Mouse (Mus musculus): ENCODE results near the gene Apba3.
"Not testable (repeated sequence)": the region's sequence is repeated elsewhere in the genome, so short reads cannot be mapped to it uniquely, and the experiment has no call there.

The Apba3 gene

DNA sequence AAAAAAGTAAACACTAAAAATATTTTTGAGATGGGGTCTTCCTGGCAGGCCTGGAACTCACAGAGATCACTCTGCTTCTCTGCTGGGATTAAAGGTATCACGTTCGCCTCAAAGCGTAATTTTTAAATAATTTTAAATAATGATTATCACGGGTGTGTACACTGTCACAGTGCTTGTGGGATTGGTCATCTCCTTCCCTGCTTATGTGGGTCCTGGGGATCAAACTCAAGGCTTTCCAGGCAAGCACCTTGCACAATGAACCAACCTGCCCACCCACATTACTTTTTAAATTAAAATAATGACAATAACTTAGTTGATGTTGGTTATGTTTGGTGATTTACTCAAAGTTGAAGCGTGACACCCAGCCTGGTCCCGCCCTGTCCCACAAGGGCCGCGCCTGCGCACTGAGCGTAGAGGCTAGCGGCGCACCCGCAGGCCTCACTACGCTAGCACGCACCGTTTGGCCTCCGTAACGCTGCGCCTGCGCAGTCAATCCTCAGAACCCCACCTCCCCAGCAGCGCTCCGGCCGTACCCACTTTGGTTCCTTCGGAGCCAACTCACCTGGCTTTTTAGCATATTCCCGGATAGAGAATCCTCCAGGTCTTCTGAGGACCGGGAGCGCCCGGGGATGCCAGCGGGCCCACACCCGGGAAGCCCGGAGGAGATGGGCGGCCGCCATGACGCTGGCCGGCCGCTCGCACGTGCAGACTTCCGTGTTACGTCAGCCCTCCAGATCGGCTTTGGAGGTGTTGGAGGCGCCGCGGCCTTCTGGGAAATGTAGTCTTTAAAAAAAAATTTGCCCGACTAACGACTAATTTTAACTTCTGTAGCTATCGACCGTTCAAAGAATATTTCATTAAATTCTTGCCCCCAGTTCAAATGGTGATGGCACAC is at the start of gene Apba3, which contains the start of gene Mrpl54:
Gene Apba3, plus strand, starts transcription at position 750 of the 895 bp plus-strand sequence.
Gene Mrpl54, minus strand, starts transcription at position 724 of the 895 bp plus-strand sequence.
- DNase-seq (ENCODE audit: low read depth), result peak; percentile 99

GRCm38 (mm10) chr10:81217267-81217666 is 49.5 kb upstream of the Apba3 start:
- peak; percentile 71 for DNase-seq (ENCODE audit: low read depth)

GRCm38 (mm10) chr10:81217964-81218363 is 48.8 kb upstream of the Apba3 start:
- DNase-seq (ENCODE audit: low read depth), result peak; percentile 71

DNA sequence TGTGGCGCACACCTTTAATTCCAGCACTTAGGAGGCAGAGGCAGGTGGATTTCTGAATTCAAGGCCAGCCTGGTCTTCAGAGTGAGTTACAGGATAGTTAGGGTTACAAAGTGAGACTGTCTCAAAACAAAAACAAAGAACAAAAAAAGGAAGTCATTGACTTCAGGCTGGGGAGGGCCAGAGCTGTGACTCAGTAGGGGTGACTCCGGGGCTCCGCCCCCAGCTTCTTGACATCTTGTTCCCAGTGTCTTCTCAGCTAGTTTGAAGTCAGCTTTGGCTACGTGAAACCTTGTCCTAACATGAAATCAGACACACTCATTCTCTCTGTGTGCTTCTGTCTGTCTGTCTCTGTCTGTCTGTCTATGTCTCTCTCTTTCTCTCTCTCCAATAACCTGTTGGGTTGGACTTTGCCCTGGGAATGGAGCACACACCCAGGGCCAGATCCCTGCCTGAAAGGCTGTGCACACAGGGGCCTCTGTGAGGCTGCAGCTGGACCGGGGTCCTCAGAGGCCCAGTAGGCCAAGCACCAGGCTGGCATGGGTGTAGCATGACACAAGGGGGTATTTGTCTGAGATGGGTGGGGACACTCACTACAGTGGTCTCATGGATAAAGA is 45.3 kb upstream of the Apba3 start:
- no peak for DNase-seq (ENCODE audit: low read depth)

GRCm38 (mm10) chr10:81223731-81224130 is 43.0 kb upstream of the Apba3 start:
- DNase-seq (ENCODE audit: low read depth), result not testable (repeated sequence)

DNA sequence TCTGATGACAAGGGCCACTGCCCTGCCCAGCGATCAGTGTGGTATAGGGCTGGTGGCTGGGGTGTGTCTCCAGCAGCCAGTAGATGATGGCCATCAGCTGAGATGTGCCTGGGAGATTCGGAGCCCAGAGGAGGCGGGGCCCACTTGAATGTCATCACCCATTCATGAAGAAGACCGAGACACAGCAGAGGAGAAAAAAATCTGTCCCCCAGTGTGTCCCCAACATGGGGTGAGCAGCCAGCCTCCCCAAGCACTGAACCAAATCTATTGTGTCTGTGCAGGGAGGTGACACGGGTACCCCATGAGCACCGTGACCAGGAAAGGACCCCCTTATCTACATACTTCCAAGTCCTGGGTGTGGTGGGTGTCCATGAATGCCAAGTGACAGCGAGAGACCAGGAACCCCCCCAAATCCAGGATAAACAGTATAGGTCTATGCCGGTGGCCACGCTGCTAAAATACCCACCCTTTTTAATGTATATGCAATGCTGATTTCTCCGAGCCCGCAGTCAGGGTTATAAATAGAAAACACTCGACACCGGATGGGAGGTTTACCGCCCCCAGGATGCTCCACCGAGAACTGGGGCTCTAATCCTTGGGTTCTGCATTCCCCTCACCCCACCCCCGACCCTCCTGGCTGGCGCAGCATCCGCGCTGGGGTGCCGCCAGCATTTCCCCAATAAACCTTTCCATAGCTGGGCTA is 36.9 kb upstream of the Apba3 start:
- DNase-seq (ENCODE audit: low read depth), result no peak

DNA sequence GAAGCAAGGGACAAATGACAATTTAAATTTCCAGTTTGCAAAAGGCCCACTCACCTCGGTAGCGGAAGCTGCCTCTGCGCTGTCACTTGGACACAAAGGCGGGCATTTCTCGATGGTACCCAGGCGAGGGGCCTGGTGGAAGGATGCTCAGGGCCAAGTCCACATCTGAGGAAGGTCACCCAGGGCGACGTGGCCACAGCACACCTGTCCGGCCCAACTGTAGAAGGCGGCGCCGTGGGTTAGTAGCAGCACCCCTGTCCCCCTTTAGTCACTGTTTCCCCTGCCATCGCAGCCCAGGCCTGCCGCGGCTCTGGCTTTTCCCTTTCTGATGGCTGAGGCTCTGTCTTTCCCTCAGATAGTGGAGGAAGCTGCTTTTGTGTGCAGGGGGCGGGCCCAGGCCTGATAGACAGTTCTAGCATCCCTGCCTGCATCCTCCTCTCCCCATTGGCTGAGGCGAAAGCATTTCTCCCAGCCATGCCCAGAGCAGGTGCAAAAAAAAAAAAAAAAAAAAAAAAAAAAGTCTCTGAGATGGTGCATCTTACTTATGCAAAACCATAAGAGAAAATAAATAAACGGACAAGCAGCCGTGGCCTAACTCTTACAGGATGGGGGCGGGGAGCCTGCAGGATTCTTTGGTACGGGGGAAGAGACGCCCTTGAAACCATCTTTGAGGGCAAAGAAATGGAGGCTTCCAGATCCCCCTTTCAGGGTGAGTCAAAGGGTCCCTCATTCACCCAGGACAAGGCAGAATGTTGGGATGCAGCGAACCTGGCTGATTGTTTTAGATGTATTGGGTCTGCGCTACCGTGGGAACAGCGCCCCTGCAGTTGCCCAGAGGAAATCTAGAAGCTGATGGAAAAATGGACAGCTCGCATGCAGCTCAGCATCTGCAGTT is 36.1 kb upstream of the Apba3 start, which contains the start of gene Atcay:
Gene Atcay, minus strand, starts transcription at position 396 of the 895 bp plus-strand sequence.
- DNase-seq (ENCODE audit: low read depth), result no peak

DNA sequence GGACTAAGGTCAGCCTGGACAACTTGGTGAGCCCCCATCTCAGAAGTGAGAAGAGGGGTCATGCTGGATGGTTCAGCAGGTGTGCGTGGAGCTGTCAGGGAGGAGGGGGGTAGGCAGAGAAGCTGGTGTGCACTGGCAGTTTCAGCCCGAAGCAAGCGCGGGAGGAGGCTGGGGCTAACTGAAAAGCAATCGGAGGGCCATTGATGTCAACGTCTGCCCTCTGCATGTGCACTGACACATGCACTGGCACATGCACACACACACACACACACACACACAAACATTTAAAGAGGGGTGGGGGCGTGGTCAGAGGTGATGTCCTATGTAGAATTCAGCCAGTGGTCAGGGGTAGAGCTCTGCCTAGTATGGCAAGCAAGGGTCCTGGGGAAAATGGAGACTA is 35.3 kb upstream of the Apba3 start:
- no peak for DNase-seq (ENCODE audit: low read depth)

- DNase-seq (ENCODE audit: low read depth), result peak; percentile 97
Measured at GRCm38 (mm10) chr10:81232580-81233225, 34.1 kb upstream of the Apba3 start, which contains the start of gene Zfr2. Gene Zfr2 (plus strand): TSS chr10:81233155.

DNA sequence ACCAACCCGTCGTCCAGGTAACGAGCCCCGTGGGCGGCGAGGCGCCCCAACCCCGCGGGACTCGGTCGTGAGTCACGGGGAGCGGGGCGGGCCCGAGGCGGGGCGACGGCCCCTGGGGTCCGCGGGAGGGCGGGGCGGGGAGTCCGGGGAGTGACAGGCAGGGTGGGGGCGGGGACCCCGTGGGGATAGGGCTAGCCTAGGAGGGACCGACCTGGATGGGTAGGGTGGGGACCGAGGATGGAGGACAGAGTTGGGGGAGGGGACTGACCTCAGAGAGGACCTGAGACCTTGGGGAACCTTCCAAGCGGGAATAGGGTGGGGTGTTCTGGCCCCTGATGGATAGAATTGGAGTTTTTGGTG is 33.6 kb upstream of the Apba3 start:
- DNase-seq (ENCODE audit: low read depth), result no peak

DNA sequence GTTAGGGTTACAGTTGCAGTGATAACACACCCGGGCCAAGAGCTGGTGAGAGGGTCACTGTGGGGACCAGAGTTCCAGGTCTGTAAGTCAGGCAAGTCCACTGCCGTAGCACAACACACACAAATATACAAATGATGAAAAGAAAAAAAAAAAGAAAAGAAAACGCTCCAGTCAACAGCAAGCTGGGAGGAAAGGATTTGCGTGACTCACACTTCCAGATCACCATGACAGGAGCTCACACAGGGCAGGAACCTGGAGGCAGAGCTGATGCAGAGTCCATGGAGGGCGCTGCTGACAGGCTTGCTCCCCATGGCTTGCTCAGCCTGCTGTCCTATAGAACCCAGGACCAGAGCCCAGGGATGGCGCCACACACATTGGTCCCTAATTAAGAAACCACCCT is 32.6 kb upstream of the Apba3 start:
- peak; percentile 65 for DNase-seq (ENCODE audit: low read depth)

GRCm38 (mm10) chr10:81236471-81237268 is 30.1 kb upstream of the Apba3 start:
- DNase-seq (ENCODE audit: low read depth), result no peak

DNA sequence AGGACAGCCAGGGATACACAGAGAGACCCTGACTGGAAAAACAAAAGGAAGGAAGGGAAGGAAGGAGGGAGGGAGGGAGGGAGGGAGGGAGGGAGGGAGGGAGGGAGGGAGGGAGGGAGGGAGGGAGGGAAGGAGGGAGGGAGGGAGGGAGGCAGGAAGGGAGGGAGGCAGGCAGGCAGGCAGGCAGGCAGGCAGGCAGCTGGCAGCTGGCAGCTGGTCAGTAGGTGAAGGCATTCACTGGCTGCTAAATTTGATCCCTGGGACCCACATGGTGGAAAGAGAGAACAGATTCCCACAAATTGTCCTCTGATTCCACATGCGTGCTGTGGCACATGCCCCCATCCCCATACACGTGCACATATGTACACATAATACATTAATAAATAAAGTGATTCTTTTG is 28.1 kb upstream of the Apba3 start:
- DNase-seq (ENCODE audit: low read depth), result no peak

- peak; percentile 86 for DNase-seq (ENCODE audit: low read depth)
Measured at GRCm38 (mm10) chr10:81240876-81241275, 25.9 kb upstream of the Apba3 start.

DNA sequence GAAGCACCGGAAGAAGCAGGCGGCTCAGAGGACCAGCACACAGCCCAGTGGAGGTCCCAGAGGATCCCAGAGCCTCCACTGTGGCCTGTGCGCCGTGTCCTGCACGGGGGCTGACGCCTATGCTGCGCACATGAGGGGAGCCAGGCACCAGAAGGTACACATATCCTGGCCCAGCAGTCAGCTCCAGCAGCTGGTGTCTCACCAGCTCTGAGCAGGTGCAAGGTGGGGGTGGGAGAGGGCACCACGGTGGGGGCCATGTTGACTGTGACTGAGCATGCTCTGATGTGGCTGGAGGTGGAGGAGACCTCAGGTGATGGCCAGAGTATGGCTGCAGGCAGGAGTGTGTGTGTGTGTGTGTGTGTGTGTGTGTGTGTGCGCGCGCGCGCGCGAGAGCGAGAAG is 24.7 kb upstream of the Apba3 start:
- no peak for DNase-seq (ENCODE audit: low read depth)

DNA sequence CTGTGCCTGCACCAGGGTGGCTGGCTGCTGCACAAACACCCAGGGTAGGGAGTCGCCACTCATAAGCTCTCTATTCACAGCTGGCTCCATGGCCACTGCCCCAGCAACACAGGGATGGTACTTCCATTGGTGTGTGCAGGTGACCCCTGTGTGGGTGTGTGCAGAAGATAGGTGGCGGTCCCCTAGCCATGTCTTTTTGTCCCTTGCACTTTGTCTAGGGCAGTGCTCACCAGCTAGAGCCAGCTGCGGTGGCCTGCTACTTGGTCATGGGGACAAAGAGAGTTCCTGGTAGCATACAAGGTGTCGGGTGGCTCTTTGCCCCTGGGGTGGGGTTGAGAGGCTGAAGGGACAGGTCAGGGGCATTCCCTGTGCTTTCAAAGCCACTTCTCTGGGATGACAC is 22.6 kb upstream of the Apba3 start:
- DNase-seq (ENCODE audit: low read depth), result no peak

DNA sequence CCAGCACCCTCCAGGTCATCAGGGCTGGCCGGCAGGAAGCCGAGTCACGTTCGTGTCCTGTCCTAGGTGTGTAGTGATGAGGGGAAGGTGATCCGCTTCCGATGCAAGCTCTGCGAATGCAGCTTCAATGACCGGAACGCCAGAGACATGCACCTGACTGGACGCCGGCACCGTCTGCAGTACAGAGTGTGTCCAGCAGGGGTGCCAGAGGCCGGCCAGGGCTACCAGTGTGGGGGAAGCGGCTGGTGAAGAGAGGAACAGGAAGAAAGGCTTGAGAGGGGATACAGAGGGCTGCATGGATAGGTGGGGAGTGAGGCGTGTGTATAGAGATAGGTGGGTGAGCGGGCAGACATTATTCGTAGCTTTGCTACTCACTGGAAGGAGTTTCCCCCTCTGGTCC is 22.2 kb upstream of the Apba3 start:
- DNase-seq (ENCODE audit: low read depth), result peak; percentile 80

DNA sequence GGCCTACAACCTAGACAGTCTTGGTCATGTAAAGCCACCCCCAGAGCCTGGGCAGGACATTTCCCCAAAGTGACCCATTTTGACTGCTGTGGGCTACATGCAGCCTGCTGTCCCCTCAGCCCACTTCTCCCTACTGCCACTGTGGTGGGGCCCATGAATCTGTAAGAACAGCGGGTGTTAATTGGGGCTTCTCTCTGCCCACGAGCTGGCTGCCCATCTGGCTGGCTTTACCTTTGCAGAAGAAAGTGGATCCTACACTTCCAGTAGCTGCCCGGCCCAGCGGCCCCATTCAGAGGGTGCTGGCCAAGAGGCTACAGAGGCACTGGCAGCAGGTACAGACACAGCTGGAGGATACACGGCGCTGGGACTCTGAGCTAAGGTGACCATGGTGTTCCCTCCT is 21.6 kb upstream of the Apba3 start:
- DNase-seq (ENCODE audit: low read depth), result no peak

- no peak for DNase-seq (ENCODE audit: low read depth)
Measured at GRCm38 (mm10) chr10:81247804-81248203, 19.0 kb upstream of the Apba3 start.

GRCm38 (mm10) chr10:81249442-81249841 is 17.3 kb upstream of the Apba3 start:
- no peak for DNase-seq (ENCODE audit: low read depth)
